9 mouse cellular contexts compared by ENCODE assay signal in genomic region chr9:78479308-78479707, GRCm38 (mm10). TPM values are rescaled to one million over a fixed set of nuclear protein-coding genes. Genes with fewer than 3 reads are reported as not detected.
DNase-seq lines count a peak whose midpoint lies in the region; ATAC-seq and TF ChIP-seq lines count a peak whose summit lies in the region.
"Not testable (repeated sequence)": the region's sequence is repeated elsewhere in the genome, so short reads cannot be mapped to it uniquely, and the experiment has no call there.
"Had no signal": no experiment of that assay in that cellular context is flagged by ENCODE, and none has a peak within 500 bp of the region (broad histone marks: within the 10 kb centered on the region; RNA-seq: fewer than 3 reads in every experiment).

No protein-coding gene starts in this region.

- H3K27ac ChIP-seq in MEL (ENCODE audit: control insufficient read depth, low read depth, low read length) = peak overlapping the region; percentile 42
- peak overlapping the region; percentile 51; the same call in 1 of the 2 replicates for H3K27ac ChIP-seq in forebrain, embryonic 10.5 days
- H3K27ac ChIP-seq in heart, embryonic 12.5 days (ENCODE audit: poor library complexity, severe bottlenecking) = peak overlapping the region; percentile 38; the same call in 1 of the 2 replicates
- not testable (repeated sequence) for H3K27ac ChIP-seq in hindbrain, embryonic 16.5 days (ENCODE audit: low read depth, low read length); limb, embryonic 10.5 days; midbrain, embryonic 16.5 days (ENCODE audit: low read length); stomach, embryonic 16.5 days (ENCODE audit: low read length)
- peak overlapping the region; percentile 33; the same call in 1 of the 2 replicates for H3K27ac ChIP-seq in liver, embryonic 16.5 days (ENCODE audit: low read length)

- TF ChIP-seq RAD21 in MEL (IDR thresholded peaks at IDR 0.05; ENCODE audit: low read depth, low read length) = not testable (repeated sequence)

- H3K4me3 ChIP-seq in MEL (ENCODE audit: control insufficient read depth in 1 of 2, insufficient read depth in 1 of 2, low read depth in 2 of 2, low read length in 2 of 2) = peak overlapping the region; percentile 58 to 84
- peak overlapping the region; percentile 99 for H3K4me3 ChIP-seq in forebrain, embryonic 10.5 days
- H3K4me3 ChIP-seq in heart, embryonic 12.5 days = peak overlapping the region; percentile 95
- peak overlapping the region; percentile 87 for H3K4me3 ChIP-seq in hindbrain, embryonic 16.5 days (ENCODE audit: low read length)
- H3K4me3 ChIP-seq in limb, embryonic 10.5 days = peak overlapping the region; percentile 98
- peak overlapping the region; percentile 95 for H3K4me3 ChIP-seq in liver, embryonic 16.5 days (ENCODE audit: low read depth, low read length)
- H3K4me3 ChIP-seq in midbrain, embryonic 16.5 days (ENCODE audit: low read depth, low read length) = peak overlapping the region; percentile 95
- H3K4me3 ChIP-seq in stomach, embryonic 16.5 days (replicated peaks; ENCODE audit: low read length) = peak overlapping the region; percentile 84

- ATAC-seq in heart, embryonic 12.5 days (ENCODE audit: insufficient number of reproducible peaks, low FRiP score); hindbrain, embryonic 16.5 days; liver, embryonic 16.5 days (ENCODE audit: low read depth); midbrain, embryonic 16.5 days; stomach, embryonic 16.5 days (ENCODE audit: insufficient read depth, low FRiP score): not testable (repeated sequence)

- DNase-seq in MEL (ENCODE audit: low read depth, low spot score) = peak; percentile 32
- not testable (repeated sequence) for DNase-seq in forebrain, embryonic 10.5 days (ENCODE audit: extremely low spot score, low spot score); limb, embryonic 10.5 days (ENCODE audit: low spot score)

- not testable (repeated sequence) for H3K4me1 ChIP-seq in MEL (ENCODE audit: control insufficient read depth in 1 of 2, insufficient read depth in 2 of 2, low read length in 2 of 2); stomach, embryonic 16.5 days (ENCODE audit: control insufficient read depth, insufficient read depth, low read length)
- H3K4me1 ChIP-seq in forebrain, embryonic 10.5 days = peaks cover 37% of the 10 kb centered on the region
- peaks cover 17% of the 10 kb centered on the region for H3K4me1 ChIP-seq in heart, embryonic 12.5 days (replicated peaks)
- H3K4me1 ChIP-seq in hindbrain, embryonic 16.5 days (ENCODE audit: control insufficient read depth, insufficient read depth, low read depth, low read length) = peaks cover 25% of the 10 kb centered on the region
- H3K4me1 ChIP-seq in limb, embryonic 10.5 days = peaks cover 10% of the 10 kb centered on the region
- H3K4me1 ChIP-seq in liver, embryonic 16.5 days (ENCODE audit: control insufficient read depth, low read depth, low read length) = peaks cover 12% of the 10 kb centered on the region
- H3K4me1 ChIP-seq in midbrain, embryonic 16.5 days (ENCODE audit: control insufficient read depth, insufficient read depth, low read length) = peaks cover 33% of the 10 kb centered on the region

- TF ChIP-seq EP300 in MEL (IDR thresholded peaks at IDR 0.05; ENCODE audit: low read depth in 1 of 2, low read length in 2 of 2) = not testable (repeated sequence)

- H3K27me3 ChIP-seq in MEL (ENCODE audit: control insufficient read depth in 1 of 2, insufficient read depth in 2 of 2, low read length in 2 of 2); forebrain, embryonic 10.5 days (ENCODE audit: poor library complexity, severe bottlenecking); heart, embryonic 12.5 days (replicated peaks); hindbrain, embryonic 16.5 days (replicated peaks; ENCODE audit: control insufficient read depth, insufficient read depth, low read length); limb, embryonic 10.5 days (ENCODE audit: low read depth, poor library complexity, severe bottlenecking); liver, embryonic 16.5 days (ENCODE audit: control insufficient read depth, insufficient read depth, low read depth, low read length); midbrain, embryonic 16.5 days (ENCODE audit: control insufficient read depth, insufficient read depth, low read depth, low read length); stomach, embryonic 16.5 days (ENCODE audit: control insufficient read depth, insufficient read depth, low read length): not testable (repeated sequence)

- not testable (repeated sequence) for H3K9me3 ChIP-seq in MEL (replicated peaks; ENCODE audit: insufficient read depth, low read length); forebrain, embryonic 10.5 days; heart, embryonic 12.5 days (replicated peaks); hindbrain, embryonic 16.5 days (ENCODE audit: control insufficient read depth, low read length); limb, embryonic 10.5 days (replicated peaks); liver, embryonic 16.5 days (replicated peaks; ENCODE audit: control insufficient read depth, low read length); midbrain, embryonic 16.5 days (replicated peaks; ENCODE audit: control insufficient read depth, low read length, poor library complexity, severe bottlenecking); stomach, embryonic 16.5 days (replicated peaks; ENCODE audit: control insufficient read depth, low read length)

- 0 out of 4 replicates have a peak, but pooled peaks of 1 of the 2 experiments have one; percentile 24 for TF ChIP-seq POLR2A in MEL (IDR thresholded peaks at IDR 0.05; ENCODE audit: control insufficient read depth in 1 of 2, insufficient read depth in 1 of 2, low read depth in 1 of 2, low read length in 2 of 2, poor library complexity in 1 of 2)

- peak overlapping the region; percentile 61 for H3K9ac ChIP-seq in MEL (ENCODE audit: control insufficient read depth, low read depth, low read length, poor library complexity, severe bottlenecking)
- peak overlapping the region; percentile 75 for H3K9ac ChIP-seq in heart, embryonic 12.5 days
- peak overlapping the region; percentile 35; the same call in 1 of the 2 replicates for H3K9ac ChIP-seq in hindbrain, embryonic 16.5 days (ENCODE audit: low read depth, low read length)
- peak overlapping the region; percentile 52 for H3K9ac ChIP-seq in liver, embryonic 16.5 days (ENCODE audit: low read depth, low read length)
- peak overlapping the region; percentile 30; the same call in 1 of the 2 replicates for H3K9ac ChIP-seq in midbrain, embryonic 16.5 days (ENCODE audit: low read depth, low read length)
- H3K9ac ChIP-seq in stomach, embryonic 16.5 days (ENCODE audit: low read length) = peak overlapping the region; percentile 54

- H3K36me3 ChIP-seq in MEL (ENCODE audit: control insufficient read depth in 1 of 2, insufficient read depth in 2 of 2, low read length in 2 of 2) = peaks cover 10 to 16% of the 10 kb centered on the region in 2 experiments
- peaks cover 62% of the 10 kb centered on the region for H3K36me3 ChIP-seq in forebrain, embryonic 10.5 days (replicated peaks)
- H3K36me3 ChIP-seq in heart, embryonic 12.5 days = peaks cover 52% of the 10 kb centered on the region
- peaks cover 21% of the 10 kb centered on the region for H3K36me3 ChIP-seq in hindbrain, embryonic 16.5 days (ENCODE audit: control insufficient read depth, insufficient read depth, low read length)
- peaks cover 55% of the 10 kb centered on the region for H3K36me3 ChIP-seq in limb, embryonic 10.5 days
- H3K36me3 ChIP-seq in liver, embryonic 16.5 days (ENCODE audit: control insufficient read depth, insufficient read depth) = peaks cover 30% of the 10 kb centered on the region
- peaks cover 26% of the 10 kb centered on the region for H3K36me3 ChIP-seq in midbrain, embryonic 16.5 days (ENCODE audit: control insufficient read depth, insufficient read depth, low read length)
- peaks cover 16% of the 10 kb centered on the region for H3K36me3 ChIP-seq in stomach, embryonic 16.5 days (ENCODE audit: control insufficient read depth, insufficient read depth, low read length)

- peaks cover 30% of the 10 kb centered on the region for H3K79me2 ChIP-seq in MEL (ENCODE audit: control insufficient read depth, insufficient read depth, low read length, poor library complexity)

- not testable (repeated sequence) for TF ChIP-seq CTCF in MEL (IDR thresholded peaks at IDR 0.05 in 2 of 3, conservative IDR thresholded peaks at IDR 0.05 in 1 of 3; ENCODE audit: control insufficient read depth in 1 of 3, insufficient read depth in 1 of 3, low read depth in 2 of 3, low read length in 3 of 3, poor library complexity in 1 of 3, severe bottlenecking in 1 of 3)

- 48% methylated on average over 8 of the region's 8 CpGs for WGBS in forebrain, embryonic 10.5 days
- WGBS in heart, embryonic 12.5 days = 32% methylated on average over 8 of the region's 8 CpGs
- WGBS in hindbrain, embryonic 16.5 days = 17% methylated on average over 6 of the region's 8 CpGs
- 40% methylated on average over 8 of the region's 8 CpGs for WGBS in limb, embryonic 10.5 days
- WGBS in liver, embryonic 16.5 days (ENCODE audit: insufficient replicate concordance) = 26% methylated on average over 8 of the region's 8 CpGs
- WGBS in midbrain, embryonic 16.5 days = 25% methylated on average over 8 of the region's 8 CpGs
- 26% methylated on average over 8 of the region's 8 CpGs for WGBS in stomach, embryonic 16.5 days

- H3K4me2 ChIP-seq in heart, embryonic 12.5 days = peak overlapping the region; percentile 68
- H3K4me2 ChIP-seq in hindbrain, embryonic 16.5 days (ENCODE audit: low read length) = peak overlapping the region; percentile 66
- H3K4me2 ChIP-seq in liver, embryonic 16.5 days (ENCODE audit: low read depth, low read length) = peak overlapping the region; percentile 94
- H3K4me2 ChIP-seq in midbrain, embryonic 16.5 days (ENCODE audit: low read length) = peak overlapping the region; percentile 66
- peak overlapping the region; percentile 64 for H3K4me2 ChIP-seq in stomach, embryonic 16.5 days (ENCODE audit: low read depth, low read length)

RNA-seq across cellular contexts. Expression of gene Eef1a1, which starts 9.6 kb away (rescaled TPM):
- total RNA-seq in MEL (2012; rRNA removed) = 11,891 and 13,182 TPM in 2 replicates
- over 10,000 TPM; 11,701 to 60,504 TPM for polyA plus RNA-seq in MEL (2012; ENCODE audit: insufficient read depth in 1 of 2, insufficient read length in 2 of 2, low read depth in 1 of 2, low replicate concordance in 2 of 2, missing spikeins in 1 of 2)
- polyA plus RNA-seq in forebrain, embryonic 10.5 days (2016; fragmentation: Nextera tagmentation; extraction: Ambion mirVana) = 3,994 and 4,016 TPM in 2 replicates
- polyA plus RNA-seq in heart, embryonic 12.5 days (2016; fragmentation: Nextera tagmentation; extraction: Ambion mirVana) = 2,772 and 2,882 TPM in 2 replicates
- 2,954 and 2,983 TPM in 2 replicates for polyA plus RNA-seq in hindbrain, embryonic 16.5 days (2015; fragmentation: Nextera tagmentation; extraction: Ambion mirVana)
- polyA plus RNA-seq in limb, embryonic 10.5 days (2016; fragmentation: Nextera tagmentation; extraction: Ambion mirVana) = 3,854 and 3,970 TPM in 2 replicates
- polyA plus RNA-seq in liver, embryonic 16.5 days (2015; fragmentation: Nextera tagmentation; extraction: Ambion mirVana) = 1,873 and 1,994 TPM in 2 replicates
- 2,998 and 3,109 TPM in 2 replicates for polyA plus RNA-seq in midbrain, embryonic 16.5 days (2015; fragmentation: Nextera tagmentation; extraction: Ambion mirVana)
- 4,219 and 4,255 TPM in 2 replicates for polyA plus RNA-seq in stomach, embryonic 16.5 days (2015; fragmentation: Nextera tagmentation; extraction: Ambion mirVana)

RNA-seq across cellular contexts. Expression of gene Gm17324, which starts 30.7 kb away (rescaled TPM):
- total RNA-seq in MEL (2012; rRNA removed) = 1.0 and 1.8 TPM in 2 replicates
- under 1 TPM in 1 of 2 experiments, not detected in 1; 0.36 TPM for polyA plus RNA-seq in MEL (2012; ENCODE audit: insufficient read depth in 1 of 2, insufficient read length in 2 of 2, low read depth in 1 of 2, low replicate concordance in 2 of 2, missing spikeins in 1 of 2)
- polyA plus RNA-seq in forebrain, embryonic 10.5 days (2016; fragmentation: Nextera tagmentation; extraction: Ambion mirVana) = 0.58 and 0.88 TPM in 2 replicates
- polyA plus RNA-seq in heart, embryonic 12.5 days (2016; fragmentation: Nextera tagmentation; extraction: Ambion mirVana) = 0.65 and 0.99 TPM in 2 replicates
- polyA plus RNA-seq in hindbrain, embryonic 16.5 days (2015; fragmentation: Nextera tagmentation; extraction: Ambion mirVana) = 1.8 and 2.3 TPM in 2 replicates
- 0.73 and 1.2 TPM in 2 replicates for polyA plus RNA-seq in limb, embryonic 10.5 days (2016; fragmentation: Nextera tagmentation; extraction: Ambion mirVana)
- polyA plus RNA-seq in liver, embryonic 16.5 days (2015; fragmentation: Nextera tagmentation; extraction: Ambion mirVana) = 0.24 and 0.42 TPM in 2 replicates
- 1.7 and 2.1 TPM in 2 replicates for polyA plus RNA-seq in midbrain, embryonic 16.5 days (2015; fragmentation: Nextera tagmentation; extraction: Ambion mirVana)
- 0.62 and 0.70 TPM in 2 replicates for polyA plus RNA-seq in stomach, embryonic 16.5 days (2015; fragmentation: Nextera tagmentation; extraction: Ambion mirVana)
- total RNA-seq: heart, adult 2 months had no signal
- polyA plus RNA-seq: heart, adult 2 months had no signal

RNA-seq across cellular contexts. Expression of gene Mto1, which starts 31.3 kb away (rescaled TPM):
- total RNA-seq in MEL (2012; rRNA removed) = 28.7 and 32.3 TPM in 2 replicates
- polyA plus RNA-seq in MEL (2012; ENCODE audit: insufficient read depth in 1 of 2, insufficient read length in 2 of 2, low read depth in 1 of 2, low replicate concordance in 2 of 2, missing spikeins in 1 of 2) = 10 to 100 TPM in 1 of 2 experiments, not detected in 1; 27.7 TPM
- 23.5 and 26.1 TPM in 2 replicates for polyA plus RNA-seq in forebrain, embryonic 10.5 days (2016; fragmentation: Nextera tagmentation; extraction: Ambion mirVana)
- polyA plus RNA-seq in heart, embryonic 12.5 days (2016; fragmentation: Nextera tagmentation; extraction: Ambion mirVana) = 26.8 and 28.8 TPM in 2 replicates
- 27.9 and 30.0 TPM in 2 replicates for polyA plus RNA-seq in hindbrain, embryonic 16.5 days (2015; fragmentation: Nextera tagmentation; extraction: Ambion mirVana)
- 23.8 and 25.9 TPM in 2 replicates for polyA plus RNA-seq in limb, embryonic 10.5 days (2016; fragmentation: Nextera tagmentation; extraction: Ambion mirVana)
- 16.9 and 17.9 TPM in 2 replicates for polyA plus RNA-seq in liver, embryonic 16.5 days (2015; fragmentation: Nextera tagmentation; extraction: Ambion mirVana)
- 27.9 and 29.3 TPM in 2 replicates for polyA plus RNA-seq in midbrain, embryonic 16.5 days (2015; fragmentation: Nextera tagmentation; extraction: Ambion mirVana)
- 24.4 and 26.0 TPM in 2 replicates for polyA plus RNA-seq in stomach, embryonic 16.5 days (2015; fragmentation: Nextera tagmentation; extraction: Ambion mirVana)

RNA-seq across cellular contexts. Expression of gene Cgas, which starts 36.3 kb away (rescaled TPM):
- 12.9 and 19.0 TPM in 2 replicates for total RNA-seq in MEL (2012; rRNA removed)
- polyA plus RNA-seq in MEL (2012; ENCODE audit: insufficient read depth in 1 of 2, insufficient read length in 2 of 2, low read depth in 1 of 2, low replicate concordance in 2 of 2, missing spikeins in 1 of 2) = 10 to 100 TPM in 1 of 2 experiments, not detected in 1; 20.9 TPM
- 0.27 and 0.32 TPM in 2 replicates for polyA plus RNA-seq in forebrain, embryonic 10.5 days (2016; fragmentation: Nextera tagmentation; extraction: Ambion mirVana)
- polyA plus RNA-seq in heart, embryonic 12.5 days (2016; fragmentation: Nextera tagmentation; extraction: Ambion mirVana) = 0.68 and 0.82 TPM in 2 replicates
- polyA plus RNA-seq in hindbrain, embryonic 16.5 days (2015; fragmentation: Nextera tagmentation; extraction: Ambion mirVana) = 0.54 and 0.79 TPM in 2 replicates
- 0.34 and 0.45 TPM in 2 replicates for polyA plus RNA-seq in limb, embryonic 10.5 days (2016; fragmentation: Nextera tagmentation; extraction: Ambion mirVana)
- 0.67 and 0.84 TPM in 2 replicates for polyA plus RNA-seq in liver, embryonic 16.5 days (2015; fragmentation: Nextera tagmentation; extraction: Ambion mirVana)
- 0.53 and 0.74 TPM in 2 replicates for polyA plus RNA-seq in midbrain, embryonic 16.5 days (2015; fragmentation: Nextera tagmentation; extraction: Ambion mirVana)
- polyA plus RNA-seq in stomach, embryonic 16.5 days (2015; fragmentation: Nextera tagmentation; extraction: Ambion mirVana) = 2.2 and 2.9 TPM in 2 replicates
